Mouse (Mus musculus) inflammation-experienced regulatory T-cells, adult 6 months (primary cell): ENCODE measurements around the gene Sphk2. TPM values are rescaled to one million over a fixed set of nuclear protein-coding genes. Genes with fewer than 3 reads are reported as not detected.
A peak's percentile ranks its signal among the peaks of the same experiment; 100 is the strongest.

Experiments used
- ATAC-seq: one replicate; pipeline ENCODE4 v1.8.0; 2017
- polyA plus RNA-seq, 3 experiments: library from polyadenylated mRNA; unstranded; fragments of 100-300 nt; shearing (Covaris generic); gene quantifications; one replicate each; pipeline ENCODE4 v1.2.1; 2017

Gene Sphk2
- polyA plus RNA-seq, 3 experiments from 2014 or later = 12.1 to 17.3 (median 15.5) TPM

DNA sequence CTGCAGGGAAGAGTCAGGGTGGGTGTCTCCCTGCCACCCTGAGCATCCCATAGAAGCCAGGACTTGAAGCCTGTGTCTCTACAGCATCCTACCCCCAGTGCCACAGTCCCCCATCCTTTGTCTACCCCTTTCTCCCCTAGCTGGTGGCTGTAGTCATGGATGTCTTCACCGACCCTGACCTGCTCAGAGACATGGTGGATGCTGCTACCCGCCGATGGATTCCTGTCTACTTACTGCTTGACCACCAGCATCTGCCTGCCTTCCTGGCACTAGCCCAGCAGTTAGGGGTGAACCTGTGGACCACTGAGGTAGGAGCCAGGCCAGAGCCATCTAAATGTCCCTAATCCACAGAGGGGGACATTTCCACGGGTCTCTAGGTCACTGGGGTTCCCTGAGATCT lies 5.5 kb upstream of the Sphk2 start:
- ATAC-seq = no peak

- no peak for ATAC-seq
Measured at GRCm38 (mm10) chr7:45722348-45722713, 4.5 kb upstream of the Sphk2 start.

DNA sequence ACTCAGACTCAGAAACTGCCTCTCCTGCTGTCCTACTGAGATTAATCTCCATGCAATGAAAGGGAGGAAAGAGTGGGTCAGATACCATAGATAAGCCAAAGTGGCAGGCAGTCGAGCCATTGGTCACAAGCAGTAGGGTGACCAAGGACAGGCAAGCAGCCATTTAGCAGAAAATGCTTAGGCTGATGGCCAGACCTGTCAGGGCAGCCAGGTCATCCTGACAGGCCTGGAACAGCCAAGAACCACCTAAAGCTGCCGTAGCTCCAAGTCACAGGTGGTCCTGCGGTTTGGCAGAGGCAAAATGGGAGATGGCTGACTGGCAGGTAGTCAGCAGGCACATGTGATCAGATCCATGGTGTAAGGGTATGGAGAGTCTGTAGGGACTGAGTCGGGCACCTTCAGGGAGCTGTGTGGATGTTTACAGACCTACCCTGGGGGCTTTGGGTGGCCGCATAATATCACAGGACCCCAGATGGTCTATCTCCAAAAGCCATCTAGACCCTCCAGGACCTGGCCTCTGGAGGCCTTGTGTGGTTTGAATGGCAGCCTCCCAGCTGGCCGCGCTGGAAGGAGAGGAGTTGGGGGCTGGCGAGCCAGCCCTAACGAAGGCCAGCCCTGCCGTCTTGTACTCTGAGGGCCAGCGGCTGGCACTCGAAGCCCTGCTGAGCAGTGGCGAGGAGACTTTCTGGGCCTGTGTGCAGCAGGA lies 4.0 kb upstream of the Sphk2 start:
- ATAC-seq = no peak

DNA sequence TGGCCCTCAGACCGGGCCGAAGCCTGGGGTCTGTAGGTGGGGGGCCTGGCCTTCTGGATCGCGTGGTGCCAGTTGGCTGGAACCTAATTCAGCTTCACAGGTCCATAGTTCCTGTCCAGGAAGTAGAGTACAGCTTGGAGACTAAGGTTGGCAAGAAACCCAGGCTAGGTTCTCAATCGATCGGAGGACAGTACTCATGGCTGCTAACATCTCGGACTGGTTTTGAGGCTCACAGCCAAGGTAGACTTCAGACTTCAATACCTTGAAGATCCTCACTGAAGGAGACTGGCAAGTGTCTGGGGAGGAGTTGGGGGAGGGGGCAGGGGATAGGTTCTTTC lies 3.4 kb upstream of the Sphk2 start:
- no peak for ATAC-seq

DNA sequence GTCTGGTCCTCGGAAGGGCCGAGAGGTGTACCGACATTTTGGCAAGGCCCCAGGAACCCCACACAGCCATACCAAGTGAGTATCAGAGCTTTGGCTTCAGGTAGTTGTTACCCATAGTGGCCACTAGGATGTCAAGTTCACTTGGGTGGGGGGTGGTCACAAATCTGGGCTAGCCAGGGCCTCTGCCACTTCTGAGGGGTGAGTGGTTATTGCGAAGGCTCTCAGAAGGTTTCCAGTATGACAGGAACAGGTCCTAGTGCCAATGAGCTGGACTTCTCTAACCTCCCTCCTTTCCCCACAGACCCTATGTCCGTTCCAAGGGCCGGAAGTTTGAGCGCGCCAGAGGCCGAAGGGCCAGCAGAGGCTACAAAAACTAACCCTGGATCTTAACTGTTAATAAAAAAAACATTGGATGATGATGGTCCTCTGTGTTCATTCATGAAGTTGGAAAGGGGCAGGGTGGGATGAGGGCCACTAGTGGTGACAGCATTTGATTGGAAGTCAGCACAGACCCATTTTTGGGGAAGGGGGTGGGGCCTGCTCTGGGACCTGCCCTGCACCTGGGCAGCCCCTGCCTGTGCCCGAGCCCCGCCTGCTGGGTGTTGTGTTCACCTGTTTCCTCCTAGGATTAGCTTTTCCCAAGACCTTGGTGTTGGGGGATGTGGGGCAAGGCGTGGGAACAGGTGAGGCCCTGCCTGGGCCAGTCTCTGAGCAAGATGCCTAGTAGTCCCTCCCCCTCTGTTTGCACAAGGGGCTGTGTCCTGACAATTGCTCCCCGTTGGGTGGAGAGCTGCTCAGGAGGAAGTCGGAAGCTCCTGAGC lies 2.8 kb upstream of the Sphk2 start, which contains the start of gene Fam83e:
Gene Fam83e (plus strand): TSS at position 800 of the 821 bp plus-strand sequence.
- ATAC-seq = no peak

GRCm38 (mm10) chr7:45719738-45720412 lies 2.1 kb upstream of the Sphk2 start:
- no peak for ATAC-seq

- ATAC-seq = no peak
Measured at GRCm38 (mm10) chr7:45719180-45719579, 1.4 kb upstream of the Sphk2 start.

DNA sequence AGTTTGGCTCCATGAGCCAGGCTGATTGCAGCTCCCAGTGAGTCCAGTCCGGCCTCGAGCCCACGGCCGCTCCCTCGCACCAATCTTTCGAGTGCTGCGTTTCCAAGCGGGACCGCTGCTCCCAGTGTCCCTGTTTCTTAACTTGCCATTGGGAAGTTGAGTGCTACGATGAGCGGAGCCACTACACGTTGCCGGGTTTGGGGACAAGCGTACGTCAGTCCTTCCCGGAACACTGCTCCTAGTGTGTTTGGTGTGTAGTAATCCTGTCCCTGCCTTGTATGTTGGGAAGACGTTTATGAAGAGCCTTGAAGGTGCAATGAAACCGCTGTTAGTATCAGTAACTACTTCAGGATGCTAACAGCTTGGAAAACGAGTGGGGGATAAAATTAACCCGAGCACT lies 529 bp upstream of the Sphk2 start:
- ATAC-seq = peak; percentile 1

GRCm38 (mm10) chr7:45716952-45717917 lies 567 bp downstream of the Sphk2 start:
- no peak for ATAC-seq

GRCm38 (mm10) chr7:45716460-45716857 lies 1.3 kb downstream of the Sphk2 start:
- ATAC-seq = no peak

- ATAC-seq = no peak
Measured at GRCm38 (mm10) chr7:45715741-45716459, 1.9 kb downstream of the Sphk2 start.

- peak; percentile 86 for ATAC-seq
Measured at GRCm38 (mm10) chr7:45715090-45715708, 2.6 kb downstream of the Sphk2 start, which contains the start of gene Rpl18. TSS of gene Rpl18 (plus strand) at chr7:45715457.

- ATAC-seq = no peak
Measured at GRCm38 (mm10) chr7:45714630-45715089, 3.1 kb downstream of the Sphk2 start.

DNA sequence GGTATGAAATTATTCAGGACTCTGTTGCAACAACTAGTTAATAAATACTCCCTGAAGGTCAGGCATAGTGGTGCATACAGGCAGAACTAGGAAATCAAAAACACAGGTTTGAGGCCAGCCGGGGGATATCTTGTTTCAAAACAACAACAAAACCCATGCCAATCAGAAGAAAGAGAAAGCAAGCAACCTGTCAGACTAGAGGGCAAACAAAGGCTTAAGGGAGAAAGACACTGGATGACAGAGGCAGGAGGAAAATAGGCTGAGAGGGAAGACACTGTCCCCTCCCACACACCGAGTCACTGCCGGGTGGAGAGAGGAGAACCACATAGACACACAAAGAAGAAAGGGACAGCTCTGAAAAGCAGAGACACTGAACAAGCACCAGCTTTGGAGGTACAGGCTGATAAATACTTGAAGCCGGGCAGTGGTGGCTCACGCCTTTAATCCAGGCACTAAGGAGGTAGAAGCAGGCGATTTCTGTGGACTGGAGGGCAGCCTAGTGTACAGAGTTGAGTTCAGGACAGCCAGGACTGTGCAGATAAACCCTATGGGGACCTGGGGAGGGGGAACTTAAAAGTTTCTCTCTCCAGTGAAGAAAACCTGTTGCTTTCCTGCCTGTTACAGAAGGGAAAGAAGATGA lies 3.8 kb downstream of the Sphk2 start:
- no peak for ATAC-seq

DNA sequence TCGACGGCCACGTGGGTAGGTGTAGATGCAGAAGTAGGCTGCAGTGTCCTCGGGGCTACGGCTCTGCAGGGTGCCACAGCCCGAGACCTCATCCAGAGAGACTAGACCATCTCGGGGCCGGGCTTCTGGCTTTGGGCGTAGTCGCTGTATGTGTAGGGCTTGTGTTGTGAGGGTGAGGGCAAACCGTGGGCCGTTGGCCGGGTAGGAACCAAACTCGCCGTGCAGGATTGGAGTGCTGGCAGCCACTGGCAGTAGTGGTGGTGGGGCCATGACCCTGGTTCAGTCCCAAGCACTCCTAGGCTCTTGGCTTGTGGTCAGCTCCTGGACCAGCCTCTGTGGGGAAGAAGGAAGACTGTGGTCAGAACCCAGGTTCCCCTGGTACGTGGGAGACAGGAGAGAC lies 4.4 kb downstream of the Sphk2 start:
- no peak for ATAC-seq

DNA sequence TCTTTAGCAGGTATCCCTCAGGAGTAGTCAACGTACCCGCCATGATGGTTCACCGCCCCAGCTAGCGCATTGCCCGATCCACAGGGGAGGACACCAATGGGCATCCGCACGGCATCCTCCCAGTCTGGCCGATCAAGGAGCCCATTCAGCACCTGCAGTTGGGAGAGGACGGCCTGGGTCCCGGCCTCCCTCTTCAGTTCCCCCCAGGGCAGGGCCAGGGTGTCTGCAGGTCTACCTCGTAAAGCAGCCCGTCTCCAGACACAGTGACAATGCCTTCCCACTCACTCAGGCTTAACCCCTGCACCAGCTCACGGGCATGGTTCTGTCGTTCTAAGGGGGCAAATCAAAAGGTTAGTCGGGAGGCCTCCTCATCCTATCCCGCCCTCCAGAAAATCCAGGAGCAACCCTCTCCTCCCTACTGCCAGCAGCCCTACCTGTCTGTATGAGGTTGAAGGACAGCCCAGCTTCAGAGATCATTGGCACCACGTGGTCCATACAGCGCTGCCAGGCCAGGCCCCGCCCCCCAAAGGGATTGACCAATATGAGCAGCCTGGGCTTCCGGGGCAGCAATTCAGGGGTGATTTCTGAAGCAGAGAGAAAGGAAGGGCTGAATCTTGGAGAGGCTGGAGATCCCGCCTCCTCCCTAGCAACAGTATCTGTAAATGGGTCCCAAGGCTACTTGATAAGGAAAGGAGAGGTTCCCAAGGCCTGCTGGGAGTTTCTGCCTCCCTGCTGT lies 5.6 kb downstream of the Sphk2 start:
- ATAC-seq = no peak

DNA sequence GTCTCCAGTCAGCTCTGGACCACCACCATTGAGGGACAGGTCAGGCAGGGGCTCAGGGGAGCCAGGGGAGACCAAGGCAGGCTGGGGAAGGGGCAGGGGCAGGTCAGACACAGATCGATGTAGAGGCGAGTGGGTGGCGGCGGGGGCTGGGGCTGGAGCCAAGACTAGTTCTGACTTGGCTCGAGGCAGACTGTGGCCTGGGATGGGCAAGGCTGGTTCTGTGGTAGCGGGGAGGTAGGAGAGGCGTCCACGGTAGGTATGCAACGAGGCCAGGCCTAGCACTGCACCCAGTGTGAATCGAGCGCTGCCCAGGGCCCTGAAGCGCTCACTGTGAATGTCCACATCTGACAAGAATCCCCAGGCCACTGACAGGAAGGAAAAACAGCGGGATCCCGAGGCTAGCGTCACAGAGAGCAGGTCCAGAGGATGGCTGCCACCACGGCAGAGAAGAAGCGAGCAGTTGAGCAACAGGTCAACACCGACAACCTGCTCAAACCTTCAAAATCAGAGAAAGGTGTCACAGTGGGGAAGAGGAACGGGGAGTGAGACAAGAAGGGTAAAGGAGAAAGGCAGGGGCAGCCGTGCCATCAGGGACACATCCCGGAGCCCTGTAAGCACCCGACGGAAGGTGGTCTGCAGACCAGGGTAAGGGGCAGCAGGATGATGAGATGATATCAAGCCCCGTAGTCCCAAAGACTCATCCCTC lies 6.3 kb downstream of the Sphk2 start:
- ATAC-seq = no peak

DNA sequence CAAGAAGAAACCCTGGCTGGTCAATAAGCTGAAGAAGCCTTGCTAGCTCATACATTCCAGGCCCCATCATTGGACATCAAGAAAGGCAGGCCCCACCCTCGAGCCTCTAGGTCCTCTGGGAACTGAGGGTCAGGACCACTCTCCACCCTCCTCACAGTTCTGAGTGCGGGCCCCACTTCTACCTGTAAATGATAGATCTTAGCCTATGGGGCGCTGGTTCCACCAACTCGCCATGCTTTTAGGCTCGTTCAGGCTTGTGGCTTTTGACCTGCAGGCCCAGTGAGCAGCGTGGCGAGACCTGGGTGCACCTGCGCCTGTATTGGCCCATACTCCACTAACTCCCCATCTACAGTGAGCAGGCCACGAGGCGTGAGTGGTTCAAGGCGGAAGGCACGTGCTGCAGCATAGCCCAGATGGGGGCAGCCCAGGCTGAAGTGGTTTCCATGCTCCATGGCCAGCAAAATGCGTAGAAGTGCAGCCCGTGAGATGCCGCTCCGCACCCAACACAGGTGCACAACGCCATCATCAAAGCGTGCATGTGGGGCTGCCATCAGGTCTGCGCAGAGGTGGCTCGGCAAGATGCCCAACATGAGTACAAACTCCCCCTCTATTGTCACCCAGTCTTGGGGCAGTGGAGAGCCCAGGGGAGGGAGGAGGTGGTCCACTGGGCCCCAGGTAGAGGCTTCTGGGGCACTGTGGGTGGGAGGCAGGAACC lies 7.2 kb downstream of the Sphk2 start:
- ATAC-seq = no peak
